Mouse (Mus musculus) gastrocnemius, postnatal 4 days (tissue): ENCODE data around the gene Cacna1d. TPM values are rescaled to one million over a fixed set of nuclear protein-coding genes. Genes with fewer than 3 reads are reported as not detected.

Experiments
- DNase-seq, 2 experiments: peaks; one replicate each; pipeline ENCODE4 v3.0.0; 2021 to 2022; ENCODE audit warnings: low spot score in 2 of 2, mixed read lengths in 2 of 2
- total RNA-seq, 2 experiments: library from RNA; stranded (reverse); gene quantifications; 2 replicates each; pipeline ENCODE4 v1.2.3; 2021

Gene Cacna1d
- total RNA-seq, 2 experiments from 2014 or later: 2.5 TPM

DNA sequence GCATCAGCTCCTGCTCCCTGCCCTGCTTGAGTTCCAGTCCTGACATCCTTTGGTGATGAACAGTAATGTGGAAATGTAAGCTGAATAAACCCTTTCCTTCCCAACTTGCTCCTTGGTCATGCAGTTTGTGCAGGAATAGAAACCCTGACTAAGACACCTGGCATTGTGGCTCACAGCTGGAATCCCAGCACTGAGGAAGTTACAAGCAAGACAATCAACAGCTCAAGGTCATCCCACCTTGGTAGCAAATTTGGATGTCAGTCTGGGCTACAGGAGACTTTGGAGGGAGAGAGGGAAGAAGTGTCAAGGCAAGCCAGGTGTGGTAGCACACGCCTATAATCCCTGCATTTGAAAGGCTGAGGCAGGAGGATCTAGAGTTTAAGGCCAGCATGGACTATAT, 159.4 kb downstream of the Cacna1d start:
- DNase-seq: no peak

DNA sequence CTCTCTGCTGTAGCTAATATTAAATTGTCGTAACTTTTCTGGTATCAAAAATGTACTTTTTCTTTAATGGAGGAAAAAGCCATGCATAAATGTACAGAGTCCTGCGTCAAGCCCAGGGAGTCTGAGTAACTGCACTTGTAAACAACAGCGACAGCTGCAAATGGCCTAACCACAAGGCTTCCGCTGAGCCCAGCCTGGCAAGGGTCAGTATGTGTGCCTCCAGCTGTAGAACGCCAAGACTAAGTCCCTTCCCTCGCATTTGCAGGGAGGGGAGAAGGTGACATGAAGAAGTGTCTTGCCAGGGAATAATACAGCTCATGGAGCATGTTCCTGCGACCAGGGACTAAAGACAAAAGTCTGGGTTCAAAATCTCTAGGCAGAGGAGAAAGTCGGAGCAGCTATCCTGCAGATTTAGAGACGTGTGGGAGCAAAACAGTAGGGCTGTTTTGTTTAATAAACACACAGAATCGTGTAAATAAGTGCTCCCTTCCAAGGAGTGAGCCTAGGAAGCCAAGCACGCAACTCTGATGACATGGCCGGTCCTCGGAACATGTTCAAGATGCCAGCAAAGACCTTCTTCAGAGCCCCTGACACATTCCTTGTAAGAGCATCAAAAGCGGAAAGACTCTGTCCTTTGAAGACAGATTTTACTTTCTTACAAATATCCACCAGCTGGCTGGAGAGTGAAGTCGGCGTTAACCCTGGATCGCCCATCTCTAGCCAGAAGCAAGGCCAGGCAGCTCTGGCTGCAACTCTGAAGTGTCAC, 160.7 kb downstream of the Cacna1d start:
- DNase-seq: no peak

DNA sequence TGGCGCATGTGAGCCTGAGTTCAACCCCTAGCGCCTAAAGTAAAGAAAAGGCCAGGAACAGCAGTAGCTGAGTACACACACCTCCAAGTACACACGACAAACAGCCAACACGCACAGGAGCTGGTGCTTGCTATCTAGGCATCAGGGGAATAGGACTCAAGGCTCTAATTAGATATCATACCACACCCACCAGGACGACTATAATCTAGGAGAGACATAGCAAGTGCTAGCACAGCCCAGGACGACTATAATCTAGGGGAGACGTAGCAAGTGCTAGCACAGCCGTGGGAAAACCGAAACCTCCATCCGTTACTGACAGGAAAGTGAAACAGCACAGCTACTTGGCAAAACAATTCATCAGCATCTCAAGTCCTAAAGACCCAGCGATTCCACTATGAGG, 162.1 kb downstream of the Cacna1d start:
- DNase-seq: no peak

DNA sequence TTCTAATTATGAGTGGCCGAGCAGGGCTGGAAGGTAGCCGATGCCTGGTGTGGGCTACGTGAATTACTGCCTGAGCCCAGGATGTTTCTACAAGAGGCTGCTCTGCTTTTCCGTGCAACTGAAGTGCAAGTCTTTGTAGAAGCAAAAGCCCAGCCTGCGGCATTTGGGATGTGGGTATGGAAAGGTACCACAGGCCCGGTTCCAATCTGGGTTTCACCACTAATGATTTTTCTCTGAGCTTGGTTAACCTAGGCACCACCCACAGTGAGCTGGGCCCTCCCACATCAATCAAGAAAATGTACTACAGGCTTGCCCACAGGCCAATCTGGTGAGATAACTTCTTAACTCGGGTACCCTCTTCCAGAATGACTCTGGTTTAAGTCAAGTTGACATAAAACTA, 163.8 kb downstream of the Cacna1d start:
- no peak for DNase-seq

DNA sequence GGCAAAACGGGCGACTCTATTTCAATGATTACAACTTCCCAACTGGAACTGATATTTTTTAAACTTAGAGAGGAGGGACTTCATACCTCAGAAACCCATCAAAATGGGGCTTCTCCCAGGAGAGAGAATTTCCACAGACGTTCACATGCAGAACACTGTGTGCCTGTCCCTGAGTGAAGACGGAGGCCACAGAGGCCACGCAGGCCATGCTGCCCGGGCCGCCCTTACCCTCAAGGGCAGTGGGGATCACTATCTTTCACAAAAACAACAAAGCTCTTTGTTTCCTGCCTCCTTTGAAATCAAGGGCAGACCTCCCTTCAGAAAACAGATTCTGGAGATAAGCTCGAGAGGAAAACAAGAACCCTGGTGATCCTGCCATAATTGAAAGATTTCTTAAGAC, 164.2 kb downstream of the Cacna1d start:
- no peak for DNase-seq

DNA sequence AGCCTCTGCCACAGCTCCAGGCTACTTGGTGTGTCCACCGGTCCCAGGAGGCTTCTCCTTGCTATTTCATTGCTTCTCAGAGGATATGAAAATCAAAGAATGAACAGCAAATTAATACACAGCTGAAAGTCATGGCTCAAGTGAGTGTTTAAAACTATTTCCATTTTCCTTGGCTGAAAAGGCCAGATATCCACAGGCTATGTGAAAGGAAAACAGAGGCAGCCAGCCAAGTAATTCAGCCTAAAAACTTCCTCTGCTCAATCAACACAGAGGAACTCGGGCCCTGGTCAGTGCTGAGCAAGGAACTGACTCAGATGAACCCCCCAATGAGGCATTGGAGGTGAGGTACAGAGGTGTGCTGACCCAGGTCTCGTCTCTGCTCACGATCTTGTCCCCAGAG, 165.0 kb downstream of the Cacna1d start:
- DNase-seq: no peak

DNA sequence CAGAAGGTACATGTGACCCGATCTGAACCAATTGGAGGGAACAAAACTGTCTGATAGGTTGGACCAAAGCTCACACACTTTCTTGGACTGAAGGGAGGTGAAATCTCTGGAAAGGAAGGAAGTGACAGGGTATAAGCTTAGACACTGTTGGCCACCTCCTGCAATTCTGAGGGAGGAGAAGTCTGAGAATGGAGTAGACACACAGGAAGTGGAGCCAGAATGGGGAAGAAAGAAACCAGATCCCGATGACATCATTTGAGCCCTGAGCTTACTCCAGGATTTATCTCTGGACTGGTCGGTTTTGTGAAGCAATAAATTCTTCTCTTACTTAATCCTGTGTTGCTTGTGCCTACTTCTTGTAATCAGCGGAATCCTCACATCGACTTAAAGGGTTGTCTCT, 166.3 kb downstream of the Cacna1d start:
- no peak for DNase-seq

DNA sequence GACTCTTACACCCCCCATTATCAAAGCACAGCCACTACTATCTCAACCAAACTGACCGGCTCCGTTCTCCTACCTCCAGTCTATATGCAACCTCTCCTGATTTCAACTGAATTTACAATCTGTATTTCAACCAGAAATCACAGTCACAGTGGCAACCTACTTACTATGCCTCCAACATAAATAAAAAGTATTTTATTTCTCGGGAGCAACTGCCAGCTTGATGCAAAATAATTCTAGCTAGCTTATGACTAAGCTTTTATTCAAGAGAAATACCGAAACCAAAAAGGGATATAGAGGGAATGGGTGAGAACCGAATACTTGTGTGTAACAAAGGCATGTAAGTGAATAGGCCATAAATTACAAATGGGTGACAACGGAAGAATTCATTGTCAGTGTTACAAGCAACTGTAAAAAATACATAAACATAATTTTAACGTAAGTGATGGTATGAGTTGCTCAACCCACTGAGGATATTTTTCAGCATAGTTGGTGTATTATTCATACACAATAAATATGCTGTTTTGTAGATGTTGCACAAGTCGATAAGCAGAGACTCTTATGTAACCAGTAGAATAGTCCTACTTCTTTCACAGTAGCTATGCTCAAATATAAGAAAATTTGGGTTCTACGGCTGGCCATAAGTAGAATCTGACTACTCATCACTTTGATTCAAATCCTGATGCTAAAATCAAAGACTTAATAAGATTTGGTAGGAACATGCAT, 172.4 kb downstream of the Cacna1d start:
- no peak for DNase-seq

DNA sequence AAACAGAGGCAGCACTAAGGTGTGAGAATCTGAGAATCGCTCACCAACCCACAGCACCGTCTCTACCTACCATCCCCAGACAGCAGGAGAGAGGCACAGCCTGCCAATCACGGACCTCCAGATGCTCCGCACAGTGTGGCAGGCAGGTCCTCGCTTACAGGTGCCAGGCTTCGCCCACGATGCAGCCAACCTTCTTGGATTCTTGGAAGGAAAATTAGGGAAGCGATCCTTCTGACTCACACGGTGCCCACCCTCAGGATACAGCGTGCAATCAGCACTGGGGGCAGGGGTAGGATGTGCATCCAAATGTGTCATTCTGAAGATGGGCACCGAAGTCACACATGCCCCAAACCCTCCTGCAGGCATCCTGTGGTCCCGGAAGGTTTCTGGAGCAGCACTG, 173.0 kb downstream of the Cacna1d start:
- DNase-seq: no peak

DNA sequence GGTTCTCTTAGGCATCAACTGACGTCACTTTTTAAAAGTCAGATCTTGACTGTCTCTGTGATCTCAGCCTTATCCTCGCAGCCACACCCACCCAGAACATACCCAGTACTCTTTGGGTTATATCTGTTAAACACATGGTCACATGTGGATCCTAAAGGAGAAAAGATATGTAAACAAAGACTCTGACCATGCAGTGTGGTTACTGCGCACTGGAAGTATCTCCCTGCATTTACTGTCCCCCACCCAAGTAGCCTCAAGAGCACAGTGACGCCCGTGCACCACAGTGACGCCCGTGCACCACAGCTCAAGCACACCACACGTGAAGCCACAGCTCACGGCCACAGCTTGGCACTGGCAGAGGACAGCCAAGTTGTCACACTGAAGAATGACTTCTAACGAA, 173.6 kb downstream of the Cacna1d start:
- no peak for DNase-seq

DNA sequence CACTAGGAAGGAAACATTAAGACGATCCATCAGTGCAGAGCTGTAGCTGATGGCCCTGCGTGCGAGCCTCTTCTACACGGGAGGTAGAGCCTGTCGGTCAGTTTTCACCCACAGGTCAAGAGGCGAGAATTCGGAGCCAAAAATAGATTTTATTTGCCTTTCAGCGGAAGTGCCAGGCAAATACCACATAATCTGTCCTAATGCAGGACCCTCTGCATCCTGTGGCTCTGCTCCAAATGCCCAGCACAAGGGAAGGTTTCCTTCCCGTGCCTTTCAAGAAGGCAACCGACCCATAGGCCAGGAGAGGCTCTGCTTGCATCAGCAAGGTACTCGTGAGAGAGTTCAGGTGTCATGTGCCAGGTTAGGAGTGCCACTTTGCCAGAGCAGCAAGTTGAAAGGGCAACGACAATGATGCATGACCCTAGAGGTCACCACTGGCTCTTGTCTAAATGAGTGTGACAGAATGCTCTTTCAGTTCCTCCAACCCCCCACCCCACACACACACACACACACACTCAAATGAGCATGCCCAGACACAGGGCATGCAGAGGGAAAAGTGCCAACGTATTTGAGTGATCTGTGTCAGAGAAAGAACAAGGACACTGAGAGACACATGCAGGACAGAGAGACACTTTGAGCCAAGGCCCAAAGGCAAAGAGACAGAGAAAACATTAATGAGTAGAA, 179.9 kb downstream of the Cacna1d start:
- DNase-seq: no peak

DNA sequence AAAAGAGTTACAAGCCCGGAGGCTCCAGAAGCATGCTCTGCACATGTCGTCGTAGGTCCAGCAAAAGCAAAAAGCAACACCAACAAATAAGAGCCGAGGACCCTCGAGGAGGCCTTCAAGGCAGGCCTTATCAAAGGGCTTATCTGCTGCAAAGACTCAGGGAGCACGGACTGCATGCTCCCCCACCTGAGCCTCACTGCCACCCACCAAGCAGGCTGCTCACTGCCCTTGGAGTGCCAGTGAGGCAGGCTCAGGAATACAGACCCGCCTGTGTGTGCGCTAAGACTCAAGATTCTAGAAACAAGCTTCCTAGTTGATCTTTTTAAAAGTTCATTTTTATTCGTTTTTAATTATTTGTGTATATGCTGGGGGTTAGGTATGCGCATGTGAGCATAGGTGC, 181.0 kb downstream of the Cacna1d start:
- no peak for DNase-seq

DNA sequence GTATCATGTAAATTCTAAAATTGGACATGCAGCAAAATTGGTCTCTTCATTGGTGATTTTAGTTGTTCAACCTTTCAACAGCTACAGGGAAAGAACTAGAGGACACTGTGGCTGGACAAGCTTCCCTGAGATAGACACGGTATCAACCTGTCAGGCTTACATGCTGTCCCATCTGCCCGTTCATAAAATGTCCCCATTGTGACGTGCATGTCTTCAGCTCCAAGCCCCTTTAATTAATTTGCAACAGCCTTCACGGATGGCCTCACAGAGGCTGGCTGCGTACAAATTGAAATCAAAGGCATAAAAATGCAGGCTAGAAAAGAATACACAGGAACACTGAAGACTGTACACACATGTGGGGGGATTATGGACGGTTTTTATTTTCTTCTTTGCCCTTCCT, 185.0 kb downstream of the Cacna1d start:
- no peak for DNase-seq

DNA sequence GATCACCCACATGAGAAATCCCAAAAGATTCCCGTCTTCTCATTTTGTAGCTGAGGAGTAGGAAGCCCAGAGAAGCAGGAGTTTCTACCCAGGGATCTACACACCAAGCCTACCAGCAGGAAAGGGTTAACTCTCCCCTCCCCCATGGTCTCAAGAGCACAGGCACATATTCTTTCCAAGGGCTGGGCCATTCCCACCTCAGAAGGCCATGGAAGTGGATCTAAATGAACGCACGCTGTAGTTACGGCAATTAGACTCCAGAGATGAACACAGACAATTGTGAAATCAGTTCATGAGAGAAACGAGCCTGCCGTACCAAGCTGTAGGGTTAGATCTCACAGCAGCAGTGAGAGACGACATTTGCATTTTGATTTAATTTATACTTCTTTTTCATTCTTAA, 191.3 kb downstream of the Cacna1d start:
- no peak for DNase-seq

DNA sequence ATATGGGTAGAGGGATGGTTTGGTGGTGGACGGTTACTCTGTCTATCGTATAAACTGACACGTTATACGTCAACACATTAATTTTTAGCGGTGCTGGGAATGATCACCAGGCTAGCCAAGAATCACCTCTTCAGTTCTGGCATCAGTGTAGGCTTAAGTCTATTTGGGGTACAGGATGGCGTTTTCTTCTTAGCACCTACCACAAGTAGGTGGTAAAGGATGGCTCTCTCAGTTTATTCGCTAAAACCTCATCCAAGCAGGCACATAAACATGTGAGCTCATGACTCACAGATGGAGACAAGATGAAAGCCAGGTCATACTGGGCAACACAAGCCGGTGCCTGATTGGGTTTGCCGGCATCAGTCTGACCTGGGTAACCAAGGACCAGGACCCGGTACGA, 193.8 kb downstream of the Cacna1d start:
- no peak for DNase-seq

DNA sequence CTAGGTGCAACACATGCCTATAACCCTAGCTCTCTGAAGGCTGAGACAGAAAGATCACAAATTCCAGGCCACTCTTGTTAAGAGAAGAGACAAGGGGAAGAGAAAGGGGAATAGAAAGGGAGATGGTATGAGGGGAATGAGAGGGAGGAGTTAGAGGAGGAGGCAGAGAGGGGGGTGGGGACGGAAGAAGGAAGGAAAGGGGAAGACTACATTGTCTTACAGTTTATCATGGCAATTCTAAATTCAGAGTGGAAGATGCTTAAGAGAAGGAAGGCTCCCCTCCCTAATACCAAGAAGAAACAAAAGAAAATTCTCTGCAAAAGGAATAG, 199.2 kb downstream of the Cacna1d start:
- DNase-seq: no peak

DNA sequence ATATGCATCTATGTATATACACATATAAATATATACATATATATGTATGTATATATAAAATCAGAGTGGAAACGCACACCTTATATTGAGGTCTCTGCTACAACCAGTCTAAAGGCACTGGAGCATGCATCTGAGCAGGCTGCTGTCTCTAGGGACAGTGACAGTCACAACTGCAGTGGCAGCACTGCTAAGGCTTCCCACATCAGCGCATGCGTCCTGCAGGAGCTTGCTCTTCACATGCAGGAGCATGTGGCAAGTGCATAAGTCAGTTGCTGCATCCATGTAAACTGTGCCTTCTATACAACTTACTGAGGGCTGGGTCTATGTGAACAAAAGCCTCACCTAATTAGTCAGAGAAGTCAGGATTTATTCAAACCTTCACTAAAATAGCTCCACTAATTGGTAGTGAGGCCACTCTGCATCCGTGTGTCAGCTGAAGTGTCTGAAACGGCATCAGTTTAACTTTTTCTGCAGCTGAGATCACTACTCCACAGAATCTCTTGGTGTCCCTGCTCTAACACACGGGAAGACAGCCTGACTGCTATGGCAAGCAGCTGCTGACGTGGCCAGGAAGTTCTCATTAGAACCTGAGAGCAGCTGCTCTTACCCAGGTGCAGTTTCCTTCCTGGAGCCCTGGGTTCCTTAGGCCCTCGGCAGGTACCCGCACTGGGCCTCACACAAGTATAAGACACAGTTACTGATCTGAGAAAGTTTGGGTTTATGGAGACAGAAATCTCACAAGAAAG, 199.7 kb downstream of the Cacna1d start:
- DNase-seq: no peak

DNA sequence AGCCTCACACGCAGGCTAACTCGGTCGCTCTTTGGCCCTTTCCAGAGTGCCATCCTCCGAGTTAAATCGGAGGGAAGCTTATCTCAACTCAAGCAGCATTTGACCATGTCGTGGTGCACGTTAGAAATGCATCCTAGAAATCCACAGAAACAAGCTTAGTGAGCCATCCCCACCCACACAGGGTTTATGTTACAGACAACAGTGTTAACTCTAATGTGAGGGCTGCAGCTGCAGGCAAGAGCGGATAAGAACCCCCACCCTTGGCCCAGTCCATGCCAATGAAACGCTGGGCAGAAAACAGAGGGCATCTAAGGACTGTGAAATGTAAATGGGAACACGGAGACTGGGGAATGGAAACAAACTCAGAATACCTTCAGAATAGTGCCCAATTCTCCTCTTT, 206.8 kb downstream of the Cacna1d start:
- DNase-seq: no peak

DNA sequence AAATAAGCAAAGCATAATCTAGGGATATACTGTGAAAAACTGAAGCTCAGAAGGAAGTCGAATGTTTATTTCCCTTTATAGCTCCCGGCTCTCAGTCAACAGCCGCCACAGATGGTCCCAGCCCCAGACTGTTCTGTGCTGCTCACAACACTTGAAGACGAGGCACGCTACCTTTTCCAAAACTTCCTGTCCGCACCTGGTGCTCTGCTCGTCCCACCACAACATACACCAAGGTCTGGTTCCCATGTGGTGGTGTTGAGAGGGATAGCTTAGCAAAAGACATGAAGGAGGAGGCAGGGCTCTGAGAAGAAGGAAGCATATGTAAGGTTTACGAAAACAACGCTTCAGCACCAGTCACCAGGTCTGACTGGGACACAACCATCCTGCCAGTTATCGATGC, 207.2 kb downstream of the Cacna1d start:
- no peak for DNase-seq

DNA sequence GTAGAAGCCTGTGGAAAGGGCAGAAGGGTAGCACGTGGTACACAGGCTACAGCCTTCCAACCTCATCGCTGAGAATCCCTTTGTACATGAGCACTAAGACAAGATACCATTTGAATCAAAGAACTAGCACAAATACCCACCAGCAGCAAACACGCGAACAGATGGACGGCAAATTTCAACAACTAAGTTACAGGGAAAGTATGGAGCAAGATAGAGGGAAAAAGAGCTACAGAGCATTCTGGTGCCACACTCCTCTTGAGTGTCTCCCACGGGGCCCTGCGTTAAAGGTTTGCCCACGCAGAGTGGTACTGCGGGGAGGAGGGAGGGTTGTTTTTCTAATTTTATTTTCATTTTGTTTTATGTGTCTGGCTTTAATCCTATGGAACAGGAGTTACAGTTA, 215.7 kb downstream of the Cacna1d start:
- no peak for DNase-seq

DNA sequence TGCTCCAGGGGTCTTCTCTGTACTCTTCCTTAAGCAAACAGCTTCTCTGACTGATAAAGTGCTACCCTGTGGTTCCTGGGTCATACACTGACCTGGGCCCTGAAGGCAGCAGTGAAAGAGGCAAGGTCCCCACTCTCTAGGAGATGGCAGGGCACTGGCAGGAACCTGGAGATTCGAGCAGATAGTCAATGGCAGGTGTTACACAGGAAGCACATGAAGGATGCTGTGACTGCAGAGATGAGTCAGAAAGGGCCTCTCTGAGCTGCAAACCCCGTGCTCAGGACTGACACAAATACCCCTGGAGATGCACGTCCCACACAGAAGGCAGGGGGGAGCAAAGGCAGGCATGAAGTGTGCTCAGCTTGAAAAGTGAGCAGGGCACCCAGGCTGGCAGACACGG, 218.3 kb downstream of the Cacna1d start:
- DNase-seq: no peak

DNA sequence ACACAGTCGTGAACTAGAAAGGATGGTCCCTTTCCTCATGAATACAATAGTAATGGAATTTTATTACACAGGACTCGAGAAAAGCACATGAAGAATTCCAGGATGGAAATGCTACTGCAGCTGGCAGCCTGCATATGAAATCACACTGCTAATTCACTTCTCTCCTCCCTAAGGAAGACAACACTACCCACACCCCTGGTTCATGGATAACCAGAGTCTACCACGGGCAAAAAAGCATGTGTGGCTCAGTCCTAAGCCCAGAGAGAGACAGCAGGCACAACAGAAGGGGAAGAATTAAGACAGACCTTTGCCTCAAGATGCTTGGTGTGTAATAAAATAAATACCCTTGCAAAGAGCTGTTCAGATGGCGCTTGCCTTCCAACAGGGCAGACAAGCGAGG, 218.7 kb downstream of the Cacna1d start:
- DNase-seq: no peak
